Comparison of ENCODE assay signal across 8 mouse cellular contexts in the genomic region with DNA sequence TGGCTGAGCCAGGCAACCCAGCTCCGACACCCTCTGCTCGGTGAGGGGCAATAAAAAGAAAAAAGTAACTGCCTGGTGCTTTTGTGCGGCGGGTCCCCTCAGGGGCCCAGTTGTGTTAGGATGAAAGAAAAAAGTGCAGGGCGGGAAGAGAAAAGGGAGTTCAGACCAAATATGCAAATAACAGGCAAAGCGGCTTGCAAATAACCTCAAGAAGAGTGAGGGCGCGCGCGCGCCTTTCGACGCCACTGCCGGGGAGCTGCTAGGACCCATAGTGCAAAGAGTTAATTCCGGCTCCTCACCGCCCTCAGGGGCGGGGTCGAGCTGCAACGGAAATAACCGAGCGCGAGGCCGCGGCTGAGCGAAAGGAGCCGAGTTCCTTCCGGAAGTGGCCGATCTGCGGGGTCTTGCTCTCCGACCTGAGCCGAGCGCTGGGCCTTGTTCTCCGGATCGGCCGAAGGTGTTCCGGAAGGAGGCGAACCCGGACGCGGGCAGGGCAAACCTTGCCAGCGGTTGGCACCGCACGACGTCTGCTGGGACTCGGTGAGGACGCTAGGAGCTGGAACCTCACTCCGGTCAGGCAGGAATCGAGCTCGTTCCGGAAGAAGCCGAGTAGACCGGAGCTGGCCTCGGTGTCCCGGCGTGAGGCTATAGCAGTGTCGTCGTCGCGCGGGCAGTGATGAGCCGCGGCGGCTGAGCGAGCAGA. TPM values are rescaled to one million over a fixed set of nuclear protein-coding genes. Genes with fewer than 3 reads are reported as not detected.
DNase-seq lines count a peak whose midpoint lies in the region; ATAC-seq lines count a peak whose summit lies in the region.

TSS of gene Mta2 (plus strand) at position 361 of the 703 bp plus-strand sequence.

- under 1% methylated on average over 64 of the region's 64 CpGs for WGBS in hindbrain, embryonic 11.5 days

- peak within 1 kb of the TSS; percentile 100 for H3K9ac ChIP-seq in hindbrain, embryonic 11.5 days (ENCODE audit: low read depth, low read length)

- no peaks in the 10 kb centered on the region for H3K27me3 ChIP-seq in hindbrain, embryonic 11.5 days (ENCODE audit: control insufficient read depth, insufficient read depth, low read length)

- H3K4me1 ChIP-seq in hindbrain, embryonic 11.5 days (replicated peaks; ENCODE audit: control insufficient read depth, insufficient read depth, low read length): peaks cover 13% of the 10 kb centered on the region

- ATAC-seq in hindbrain, embryonic 11.5 days (ENCODE audit: low FRiP score): peak; percentile 97

- no peaks in the 10 kb centered on the region for H3K9me3 ChIP-seq in hindbrain, embryonic 11.5 days (ENCODE audit: control insufficient read depth, low read length)

- H3K4me3 ChIP-seq in hindbrain, embryonic 11.5 days (ENCODE audit: low read depth, low read length): peak within 1 kb of the TSS; percentile 97

- H3K4me2 ChIP-seq in hindbrain, embryonic 11.5 days (replicated peaks; ENCODE audit: low read depth, low read length): peak within 1 kb of the TSS; percentile 64

- H3K36me3 ChIP-seq in hindbrain, embryonic 11.5 days (ENCODE audit: control insufficient read depth, insufficient read depth, low read length): 0 out of 2 replicates have a peak, but pooled peaks cover 2% of the 10 kb centered on the region

- peak; percentile 98 for DNase-seq in Muller cell, postnatal 12 days (ENCODE audit: inconsistent ontology term)
- peak; percentile 97 for DNase-seq in cerebellum, adult 9-11 months
- peak; percentile 85 to 95 for DNase-seq in frontal cortex, adult 2 months (ENCODE audit: extremely low spot score in 1 of 2, low spot score in 1 of 2)
- DNase-seq in hindbrain, embryonic 11.5 days (ENCODE audit: low spot score): peak; percentile 98
- DNase-seq in layer of hippocampus, postnatal 10 days (ENCODE audit: low spot score in 2 of 2): peak; percentile 98
- DNase-seq in lung, postnatal 10 days: peak; percentile 98
- DNase-seq in ovary, postnatal 36 days (ENCODE audit: low spot score): peak; percentile 96
- peak; percentile 98 for DNase-seq in thymus, postnatal 25 days

- peak within 1 kb of the TSS; percentile 98 for H3K27ac ChIP-seq in hindbrain, embryonic 11.5 days (ENCODE audit: low read depth, low read length)

RNA-seq across cellular contexts. Expression of gene Mta2, which starts in this region (rescaled TPM):
- 27.6 and 31.0 TPM in 2 replicates for polyA plus RNA-seq in frontal cortex, adult 2 months (2012; rRNA removed)
- 45.6 and 52.3 TPM in 2 replicates for polyA plus RNA-seq in hindbrain, embryonic 11.5 days (2014; fragmentation: Nextera tagmentation; extraction: Ambion mirVana)
- 10 to 100 TPM; 60.6 to 67.9 TPM for total RNA-seq in layer of hippocampus, postnatal 10 days (2021)

Comparison
In these comparisons a context has a peak if more than half of its experiments do, and no peak if none do; other contexts are left out.
1. Peak in every context shown above with its lines: DNase-seq, ATAC-seq, H3K4me3 ChIP-seq and H3K27ac ChIP-seq.